Mouse (Mus musculus) ES-Bruce4 (cell line): Measurements from ENCODE around the gene Ap1b1.

Source experiments
- CTCF ChIP-seq: IDR thresholded peaks from one replicate; pipeline ENCODE4 v1.8.1; 2011; ENCODE audit warnings: low read depth, low read length
- POLR2A ChIP-seq: IDR thresholded peaks from one replicate; pipeline ENCODE4 v1.8.1; 2011; ENCODE audit warnings: low read length; ENCODE audit not compliant: insufficient read depth

DNA sequence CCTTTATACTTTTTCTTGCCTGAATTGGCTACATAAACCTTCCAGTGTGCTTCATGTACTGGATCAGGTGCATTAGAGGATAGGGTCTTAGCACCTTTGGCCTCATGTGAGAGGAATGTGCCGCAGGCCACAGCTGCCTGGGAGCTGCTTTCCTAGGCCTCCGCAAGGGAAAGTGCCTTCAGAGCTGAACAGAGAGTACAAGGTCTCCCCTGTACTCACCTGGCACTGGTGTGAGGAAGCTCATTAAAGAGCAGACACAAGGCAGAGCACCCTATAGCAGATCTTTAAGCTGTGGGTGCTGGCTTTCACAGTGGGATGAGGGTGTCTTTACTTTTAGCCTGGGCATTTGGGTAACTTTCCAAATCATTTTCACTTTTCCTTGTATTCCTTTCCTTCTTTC, 18.9 kb downstream of the Ap1b1 start:
- TF ChIP-seq CTCF (no peak), POLR2A (no peak)
